20 mouse cellular contexts compared by ENCODE assay signal in genomic region chr16:96317803-96318202, GRCm38 (mm10).
A peak's percentile ranks its signal among the peaks of the same experiment; 100 is the strongest.
DNase-seq lines count a peak whose midpoint lies in the region; TF ChIP-seq lines count a peak whose summit lies in the region.
"Had no signal": no experiment of that assay in that cellular context is flagged by ENCODE, and none has a peak within 500 bp of the region (broad histone marks: within the 10 kb centered on the region; RNA-seq: fewer than 3 reads in every experiment).

No protein-coding gene starts in this region.

- no peak overlapping the region for H3K4me3 ChIP-seq in gastrocnemius, adult 2 months
- H3K4me3 ChIP-seq: forebrain, embryonic 10.5 days; forebrain, embryonic 13.5 days; heart, embryonic 12.5 days; heart, embryonic 15.5 days; hindbrain, embryonic 10.5 days; hindbrain, embryonic 13.5 days; intestine, embryonic 15.5 days; kidney, embryonic 15.5 days had no signal

- intact Hi-C loops in gastrocnemius, adult 2 months (cut with DNase I) = no loop called here

- no peak overlapping the region for H3K27ac ChIP-seq in gastrocnemius, adult 2 months
- H3K27ac ChIP-seq: forebrain, embryonic 10.5 days; forebrain, embryonic 13.5 days; heart, embryonic 15.5 days; hindbrain, embryonic 10.5 days; hindbrain, embryonic 13.5 days; intestine, embryonic 15.5 days; kidney, embryonic 15.5 days had no signal

- peak; percentile 26 for DNase-seq in adrenal gland, postnatal 10 days
- DNase-seq in adrenal gland, adult 8-10 months = no peak
- DNase-seq in 3T3-L1 (ENCODE audit: low read depth, low spot score) (peak; percentile 18), NIH3T3 (ENCODE audit: low read depth) (peak; percentile 17)
- DNase-seq in brain, adult 2 months (ENCODE audit: low read depth, low spot score) = peak; percentile 15
- no peak for DNase-seq in cerebellum, adult 9-10 months
- DNase-seq in gastrocnemius, adult 2 months = no peak
- DNase-seq: cerebellum, adult 18-20 months; gastrocnemius, postnatal 25 days; heart, adult 18-20 months; heart, postnatal 10 days; heart, postnatal 36 days had no signal

- no peak for TF ChIP-seq CTCF in gastrocnemius, adult 2 months (IDR thresholded peaks at IDR 0.05)

Comparison
In these comparisons a context has a peak if more than half of its experiments do, and no peak if none do; other contexts are left out.
1. DNase-seq: peak in adrenal gland, postnatal 10 days (single experiment), 3T3-L1 (single experiment), NIH3T3 (single experiment) and brain, adult 2 months (single experiment); none in adrenal gland, adult 8-10 months (single experiment), cerebellum, adult 9-10 months (single experiment) and gastrocnemius, adult 2 months (single experiment).